25 mouse cellular contexts compared by ENCODE assay signal in the genomic region with DNA sequence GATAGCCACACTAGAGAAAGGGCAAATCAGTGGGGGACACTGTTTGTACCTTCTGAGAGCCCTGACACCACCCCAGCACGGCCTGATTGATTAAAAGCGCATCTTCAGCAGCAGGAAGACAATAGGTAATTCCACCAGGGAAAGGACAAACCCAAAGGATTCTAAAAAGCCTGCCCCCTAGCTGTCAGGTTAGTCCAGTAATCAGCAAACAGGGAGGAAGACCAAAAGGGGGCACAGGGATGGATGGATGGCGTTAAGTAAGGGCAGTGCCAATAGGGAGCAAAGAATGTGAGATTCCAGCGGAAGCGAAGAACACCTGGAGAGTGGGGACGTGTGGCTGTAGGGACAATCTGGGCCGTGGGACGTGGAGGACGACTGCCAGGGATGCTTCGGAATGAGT. TPM values are rescaled to one million over a fixed set of nuclear protein-coding genes. Genes with fewer than 3 reads are reported as not detected.
DNase-seq lines count a peak whose midpoint lies in the region; ATAC-seq and TF ChIP-seq lines count a peak whose summit lies in the region.
"Had no signal": no experiment of that assay in that cellular context is flagged by ENCODE, and none has a peak within 500 bp of the region (broad histone marks: within the 10 kb centered on the region; RNA-seq: fewer than 3 reads in every experiment).

No protein-coding gene starts in this region.

- no peaks in the 10 kb centered on the region for H3K9me3 ChIP-seq in liver, postnatal 0 days (ENCODE audit: low read length)
- no peaks in the 10 kb centered on the region for H3K9me3 ChIP-seq in liver, embryonic 11.5 days (ENCODE audit: control insufficient read depth, low read length)
- no peaks in the 10 kb centered on the region for H3K9me3 ChIP-seq in stomach, postnatal 0 days (ENCODE audit: control insufficient read depth, low read length)
- H3K9me3 ChIP-seq: embryonic facial prominence, embryonic 15.5 days; forebrain, embryonic 15.5 days; hindbrain, embryonic 13.5 days; limb, embryonic 12.5 days; megakaryocyte, embryonic 14.5 days; midbrain, embryonic 13.5 days had no signal

- TF ChIP-seq CTCF in kidney, adult 2 months (conservative IDR thresholded peaks at IDR 0.05; ENCODE audit: insufficient read depth, insufficient read length, low read depth, low read length) = 0 out of 2 replicates have a peak, but pooled peaks have one; percentile 23
- peak; percentile 44 for TF ChIP-seq CTCF in liver, postnatal 0 days (IDR thresholded peaks at IDR 0.05; ENCODE audit: low read depth)
- TF ChIP-seq CTCF in stomach, postnatal 0 days (IDR thresholded peaks at IDR 0.05; ENCODE audit: low read depth) = peak; percentile 45

- no peak overlapping the region for H3K9ac ChIP-seq in liver, postnatal 0 days (replicated peaks)
- no peak overlapping the region for H3K9ac ChIP-seq in liver, embryonic 11.5 days (ENCODE audit: low read depth, low read length)
- H3K9ac ChIP-seq in stomach, postnatal 0 days (ENCODE audit: low read length) = no peak overlapping the region
- H3K9ac ChIP-seq: embryonic facial prominence, embryonic 15.5 days; forebrain, embryonic 15.5 days; hindbrain, embryonic 13.5 days; limb, embryonic 12.5 days; midbrain, embryonic 13.5 days had no signal

- DNase-seq in kidney, adult 2 months = no peak
- no peak for DNase-seq in kidney, adult 9 months
- no peak for DNase-seq in liver, postnatal 0 days
- no peak for DNase-seq in liver, embryonic 11.5 days (ENCODE audit: low spot score)
- peak; percentile 48 for DNase-seq in ES-CJ7 (ENCODE audit: low read depth, low spot score)
- DNase-seq in stomach, postnatal 0 days (ENCODE audit: low spot score) = no peak
- DNase-seq in frontal cortex, postnatal 36 days (ENCODE audit: low spot score in 2 of 2) = no peak
- DNase-seq: adrenal gland, postnatal 25 days; B cell, adult 2 months; cerebellum, adult 9-10 months; gastrocnemius, postnatal 10 days; heart, adult 18-20 months; heart, postnatal 36 days; kidney, adult 8-10 months; kidney, postnatal 25 days had no signal

- H3K27me3 ChIP-seq in kidney, adult 2 months (replicated peaks; ENCODE audit: control insufficient read depth, insufficient read depth, low read length) = no peaks in the 10 kb centered on the region
- H3K27me3 ChIP-seq in liver, postnatal 0 days (ENCODE audit: insufficient read depth, low read length) = no peaks in the 10 kb centered on the region
- H3K27me3 ChIP-seq in liver, embryonic 11.5 days (replicated peaks; ENCODE audit: control insufficient read depth, insufficient read depth, low read length) = no peaks in the 10 kb centered on the region
- H3K27me3 ChIP-seq in stomach, postnatal 0 days (ENCODE audit: control insufficient read depth, insufficient read depth, low read length) = no peaks in the 10 kb centered on the region
- H3K27me3 ChIP-seq: CH12.LX; embryonic facial prominence, embryonic 15.5 days; forebrain, embryonic 15.5 days; hindbrain, embryonic 13.5 days; limb, embryonic 12.5 days; midbrain, embryonic 13.5 days had no signal

- ATAC-seq in liver, postnatal 0 days = no peak
- no peak for ATAC-seq in liver, embryonic 11.5 days (replicated peaks; ENCODE audit: low FRiP score)
- no peak for ATAC-seq in stomach, postnatal 0 days (ENCODE audit: low FRiP score, low TSS enrichment)
- ATAC-seq: forebrain, embryonic 15.5 days; midbrain, embryonic 13.5 days had no signal

- H3K4me1 ChIP-seq in kidney, adult 2 months (ENCODE audit: control insufficient read depth, insufficient read depth, low read length) = no peaks in the 10 kb centered on the region
- H3K4me1 ChIP-seq in liver, postnatal 0 days (ENCODE audit: insufficient read depth) = no peaks in the 10 kb centered on the region
- H3K4me1 ChIP-seq in liver, embryonic 11.5 days (replicated peaks; ENCODE audit: control insufficient read depth, insufficient read depth, low read length) = no peaks in the 10 kb centered on the region
- no peaks in the 10 kb centered on the region for H3K4me1 ChIP-seq in stomach, postnatal 0 days (replicated peaks; ENCODE audit: control insufficient read depth, insufficient read depth)
- H3K4me1 ChIP-seq: embryonic facial prominence, embryonic 15.5 days; forebrain, embryonic 15.5 days; hindbrain, embryonic 13.5 days; limb, embryonic 12.5 days; megakaryocyte, embryonic 14.5 days; midbrain, embryonic 13.5 days had no signal

- WGBS in kidney, adult 2 months = 67% methylated on average over 10 of the region's 10 CpGs
- WGBS in liver, postnatal 0 days (ENCODE audit: insufficient replicate concordance) = 69% methylated on average over 10 of the region's 10 CpGs
- WGBS in liver, embryonic 11.5 days = 52% methylated on average over 10 of the region's 10 CpGs
- 49% methylated on average over 10 of the region's 10 CpGs for WGBS in stomach, postnatal 0 days

- TF ChIP-seq EP300 in liver, postnatal 0 days (IDR thresholded peaks at IDR 0.05; ENCODE audit: low read depth) = no peak
- no peak for TF ChIP-seq EP300 in stomach, postnatal 0 days (optimal IDR thresholded peaks at IDR 0.05)

- H3K4me2 ChIP-seq in liver, postnatal 0 days (ENCODE audit: low read depth, low read length) = no peak overlapping the region
- no peak overlapping the region for H3K4me2 ChIP-seq in liver, embryonic 11.5 days
- H3K4me2 ChIP-seq in stomach, postnatal 0 days (replicated peaks; ENCODE audit: low read depth) = no peak overlapping the region
- H3K4me2 ChIP-seq: embryonic facial prominence, embryonic 15.5 days; forebrain, embryonic 15.5 days; hindbrain, embryonic 13.5 days; limb, embryonic 12.5 days; midbrain, embryonic 13.5 days had no signal

- H3K36me3 ChIP-seq in kidney, adult 2 months (ENCODE audit: control insufficient read depth, insufficient read depth, low read length) = no peaks in the 10 kb centered on the region
- no peaks in the 10 kb centered on the region for H3K36me3 ChIP-seq in liver, postnatal 0 days (replicated peaks; ENCODE audit: insufficient read depth, low read length)
- H3K36me3 ChIP-seq in liver, embryonic 11.5 days (ENCODE audit: control insufficient read depth, insufficient read depth, low read length) = no peaks in the 10 kb centered on the region
- no peaks in the 10 kb centered on the region for H3K36me3 ChIP-seq in stomach, postnatal 0 days (ENCODE audit: control insufficient read depth, insufficient read depth, low read length)
- H3K36me3 ChIP-seq: embryonic facial prominence, embryonic 15.5 days; forebrain, embryonic 15.5 days; hindbrain, embryonic 13.5 days; limb, embryonic 12.5 days; midbrain, embryonic 13.5 days had no signal

- no peak overlapping the region for H3K27ac ChIP-seq in kidney, adult 2 months (ENCODE audit: insufficient read depth, low read depth, low read length)
- no peak overlapping the region for H3K27ac ChIP-seq in liver, postnatal 0 days (ENCODE audit: low read depth)
- H3K27ac ChIP-seq in liver, embryonic 11.5 days (ENCODE audit: low read depth, low read length) = no peak overlapping the region
- H3K27ac ChIP-seq in stomach, postnatal 0 days (replicated peaks) = no peak overlapping the region
- H3K27ac ChIP-seq: embryonic facial prominence, embryonic 15.5 days; forebrain, embryonic 15.5 days; hindbrain, embryonic 13.5 days; limb, embryonic 12.5 days; midbrain, embryonic 13.5 days had no signal

- H3K4me3 ChIP-seq in kidney, adult 2 months (ENCODE audit: insufficient read depth, low read depth, low read length) = no peak overlapping the region
- no peak overlapping the region for H3K4me3 ChIP-seq in liver, postnatal 0 days (ENCODE audit: low read depth, low read length)
- H3K4me3 ChIP-seq in liver, embryonic 11.5 days (ENCODE audit: low read depth, low read length) = no peak overlapping the region
- H3K4me3 ChIP-seq in stomach, postnatal 0 days (ENCODE audit: low read depth, low read length) = no peak overlapping the region
- H3K4me3 ChIP-seq: embryonic facial prominence, embryonic 15.5 days; forebrain, embryonic 15.5 days; hindbrain, embryonic 13.5 days; limb, embryonic 12.5 days; megakaryocyte, embryonic 14.5 days; midbrain, embryonic 13.5 days had no signal

- TF ChIP-seq POLR2A in kidney, adult 2 months (IDR thresholded peaks at IDR 0.05; ENCODE audit: low read depth, low read length) = no peak

RNA-seq across cellular contexts. Expression of a gene that starts 3.7 kb away (rescaled TPM):
- polyA plus RNA-seq in kidney, adult 2 months (2012; rRNA removed) = 0.11 and 0.23 TPM in 2 replicates
- not detected in 2 replicates for polyA plus RNA-seq in liver, postnatal 0 days (2015; fragmentation: Nextera tagmentation; extraction: Ambion mirVana)
- polyA plus RNA-seq in liver, embryonic 11.5 days (2014; fragmentation: Nextera tagmentation; extraction: Ambion mirVana) = not detected in 2 replicates
- polyA plus RNA-seq in stomach, postnatal 0 days (2015; fragmentation: Nextera tagmentation; extraction: Ambion mirVana) = not detected in 2 replicates
- polyA plus RNA-seq: embryonic facial prominence, embryonic 15.5 days; forebrain, embryonic 15.5 days; heart, embryonic 14.5 days; hindbrain, embryonic 13.5 days; limb, embryonic 12.5 days; liver, embryonic 16.5 days; midbrain, embryonic 13.5 days; stomach, embryonic 16.5 days had no signal

RNA-seq across cellular contexts. Expression of a gene that starts 18.6 kb away (rescaled TPM):
- polyA plus RNA-seq in kidney, adult 2 months (2012; rRNA removed) = 1,054 and 1,473 TPM in 2 replicates
- 148 and 175 TPM in 2 replicates for polyA plus RNA-seq in liver, postnatal 0 days (2015; fragmentation: Nextera tagmentation; extraction: Ambion mirVana)
- 38.4 and 39.6 TPM in 2 replicates for polyA plus RNA-seq in liver, embryonic 11.5 days (2014; fragmentation: Nextera tagmentation; extraction: Ambion mirVana)
- 77.4 and 81.0 TPM in 2 replicates for polyA plus RNA-seq in stomach, postnatal 0 days (2015; fragmentation: Nextera tagmentation; extraction: Ambion mirVana)

RNA-seq across cellular contexts. Expression of a gene that starts 20.3 kb away (rescaled TPM):
- polyA plus RNA-seq in kidney, adult 2 months (2012; rRNA removed) = 492 and 514 TPM in 2 replicates
- 77.5 and 78.5 TPM in 2 replicates for polyA plus RNA-seq in liver, postnatal 0 days (2015; fragmentation: Nextera tagmentation; extraction: Ambion mirVana)
- polyA plus RNA-seq in liver, embryonic 11.5 days (2014; fragmentation: Nextera tagmentation; extraction: Ambion mirVana) = 40.7 and 43.0 TPM in 2 replicates
- polyA plus RNA-seq in stomach, postnatal 0 days (2015; fragmentation: Nextera tagmentation; extraction: Ambion mirVana) = 16.1 and 19.7 TPM in 2 replicates

RNA-seq across cellular contexts. Expression of a gene that starts 37.4 kb away (rescaled TPM):
- 97.4 and 108 TPM in 2 replicates for polyA plus RNA-seq in kidney, adult 2 months (2012; rRNA removed)
- polyA plus RNA-seq in liver, postnatal 0 days (2015; fragmentation: Nextera tagmentation; extraction: Ambion mirVana) = 32.6 and 39.3 TPM in 2 replicates
- polyA plus RNA-seq in liver, embryonic 11.5 days (2014; fragmentation: Nextera tagmentation; extraction: Ambion mirVana) = 6.3 and 7.9 TPM in 2 replicates
- 72.6 and 77.8 TPM in 2 replicates for polyA plus RNA-seq in stomach, postnatal 0 days (2015; fragmentation: Nextera tagmentation; extraction: Ambion mirVana)

RNA-seq across cellular contexts. Expression of a gene that starts 37.9 kb away (rescaled TPM):
- polyA plus RNA-seq in kidney, adult 2 months (2012; rRNA removed) = not detected in 2 replicates
- polyA plus RNA-seq in liver, postnatal 0 days (2015; fragmentation: Nextera tagmentation; extraction: Ambion mirVana) = 0.24 TPM in 1 of 2 replicates, not detected in the other
- not detected in 2 replicates for polyA plus RNA-seq in liver, embryonic 11.5 days (2014; fragmentation: Nextera tagmentation; extraction: Ambion mirVana)
- 0.16 and 0.64 TPM in 2 replicates for polyA plus RNA-seq in stomach, postnatal 0 days (2015; fragmentation: Nextera tagmentation; extraction: Ambion mirVana)
- polyA plus RNA-seq: embryonic facial prominence, embryonic 15.5 days; forebrain, embryonic 15.5 days; heart, embryonic 14.5 days; hindbrain, embryonic 13.5 days; midbrain, embryonic 13.5 days; stomach, embryonic 16.5 days had no signal
